Mouse (Mus musculus) c-Kit-positive CD71-positive TER-119-negative erythroid progenitor cells, embryonic 14.5 days (primary cell): ENCODE data around the gene Ntng2.

ENCODE experiments used
- DNase-seq: peaks from one replicate; pipeline ENCODE4 v3.0.0-alpha.2; 2013; ENCODE audit warnings: low read depth

Gene Ntng2

GRCm38 (mm10) chr2:29191216-29192215 lies 61.3 kb downstream of the Ntng2 start:
- no peak for DNase-seq

- no peak for DNase-seq
Observed at GRCm38 (mm10) chr2:29190392-29190791, 62.4 kb downstream of the Ntng2 start.

GRCm38 (mm10) chr2:29186209-29186608 lies 66.6 kb downstream of the Ntng2 start:
- DNase-seq: no peak

- no peak for DNase-seq
Observed at GRCm38 (mm10) chr2:29183266-29183924, 69.4 kb downstream of the Ntng2 start.

GRCm38 (mm10) chr2:29181111-29181510 lies 71.7 kb downstream of the Ntng2 start:
- DNase-seq: no peak

DNA sequence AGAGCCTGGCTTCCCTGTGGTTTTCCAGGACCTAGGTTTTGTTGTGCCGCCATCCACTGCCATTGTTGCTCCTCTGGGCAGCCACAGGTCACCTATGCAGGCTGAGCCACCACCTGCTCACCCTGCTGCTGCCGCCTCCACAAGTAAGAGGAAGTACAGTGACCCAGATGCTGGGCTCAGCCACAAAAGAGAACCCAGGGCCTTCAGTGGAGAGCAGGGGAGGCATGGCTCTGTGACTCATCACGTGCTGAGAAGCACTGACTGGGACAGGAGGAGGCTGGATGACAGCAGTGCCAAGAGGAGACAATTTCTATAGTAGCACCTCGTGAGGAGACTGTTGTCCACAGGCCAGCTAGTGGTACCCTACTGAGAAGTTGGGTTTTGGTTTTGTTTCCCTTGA lies 73.0 kb downstream of the Ntng2 start:
- DNase-seq: no peak

- DNase-seq: no peak
Observed at GRCm38 (mm10) chr2:29174887-29175286, 77.9 kb downstream of the Ntng2 start.

- DNase-seq: no peak
Observed at GRCm38 (mm10) chr2:29168067-29168466, 84.7 kb downstream of the Ntng2 start.

DNA sequence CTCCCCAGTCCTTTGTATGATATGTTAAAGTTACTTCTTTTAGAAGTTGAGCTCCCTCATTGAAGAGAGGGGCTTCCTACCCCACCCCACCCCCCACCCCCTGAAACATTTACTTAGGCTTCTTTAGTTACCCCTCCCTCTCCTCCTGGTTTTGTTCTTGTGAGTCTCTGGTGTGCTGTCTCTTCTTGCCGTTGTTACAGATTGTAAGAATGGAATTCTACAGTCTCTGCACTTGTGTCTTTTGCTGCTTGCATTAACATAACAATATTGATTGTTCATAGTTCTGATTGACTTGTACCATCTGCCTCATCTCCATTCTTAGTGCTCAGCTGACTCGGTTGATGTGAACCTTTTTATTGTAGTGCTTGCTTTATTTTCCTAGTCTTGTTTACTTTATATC lies 100.9 kb downstream of the Ntng2 start:
- DNase-seq: no peak
